Mouse (Mus musculus) c-Kit-negative CD71-positive TER-119-positive erythroid progenitor cells, embryonic 14.5 days (primary cell): ENCODE measurements around the gene Gm44965.

ENCODE experiments used
- DNase-seq: peaks from one replicate; pipeline ENCODE4 v3.0.0-alpha.2; 2013; ENCODE audit warnings: low read depth, low spot score

Gm44965 gene

GRCm38 (mm10) chr6:48626464-48626863, 32.7 kb downstream of the Gm44965 start, which contains the start of gene AI854703:
Gene AI854703 (plus strand): TSS chr6:48626764.
- no peak for DNase-seq

GRCm38 (mm10) chr6:48626984-48627383, 33.2 kb downstream of the Gm44965 start:
- no peak for DNase-seq

DNA sequence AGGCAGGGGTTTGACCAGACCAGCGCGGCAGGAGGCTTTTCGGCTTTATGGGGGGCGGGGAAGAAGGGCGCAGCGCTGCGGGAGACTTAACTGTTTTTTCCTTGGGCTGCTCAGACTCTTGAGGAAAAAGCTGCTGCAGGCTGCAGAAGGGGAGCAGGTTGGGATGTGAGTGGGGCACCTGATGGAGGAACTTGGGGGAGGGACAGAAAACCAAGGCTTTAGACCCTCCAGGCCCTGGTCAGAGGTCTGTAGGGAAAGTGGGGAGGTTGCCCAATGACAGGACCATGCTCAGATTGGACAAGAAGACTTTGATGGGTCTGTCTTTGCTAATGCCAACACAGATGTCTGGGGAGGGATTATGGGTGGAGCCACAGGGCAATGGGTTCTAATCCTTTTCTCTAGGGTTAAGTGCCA, 33.8 kb downstream of the Gm44965 start:
- DNase-seq = no peak

DNA sequence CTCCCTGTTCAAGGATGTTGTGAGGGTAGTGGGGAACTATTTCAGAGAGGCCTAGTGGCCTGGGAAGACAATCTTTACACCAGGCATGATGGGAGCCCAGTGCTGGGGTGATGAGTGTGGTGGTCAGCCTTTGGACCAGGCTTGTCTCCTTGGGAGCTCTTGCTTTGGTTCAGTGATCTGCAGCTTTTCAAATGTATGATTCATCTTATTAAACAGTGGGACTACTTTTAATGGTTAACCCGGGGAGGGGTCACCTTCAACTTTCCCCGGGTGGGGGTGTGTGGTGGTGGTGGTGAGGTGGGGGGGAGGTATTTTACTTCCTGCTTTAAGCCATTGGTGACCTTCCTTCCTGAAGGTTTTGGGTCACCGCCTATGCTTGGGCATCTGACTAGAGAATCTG, 34.6 kb downstream of the Gm44965 start:
- no peak for DNase-seq

- DNase-seq = no peak
These were observed 35.3 kb downstream of the Gm44965 start for GRCm38 (mm10) chr6:48628808-48629660.

DNA sequence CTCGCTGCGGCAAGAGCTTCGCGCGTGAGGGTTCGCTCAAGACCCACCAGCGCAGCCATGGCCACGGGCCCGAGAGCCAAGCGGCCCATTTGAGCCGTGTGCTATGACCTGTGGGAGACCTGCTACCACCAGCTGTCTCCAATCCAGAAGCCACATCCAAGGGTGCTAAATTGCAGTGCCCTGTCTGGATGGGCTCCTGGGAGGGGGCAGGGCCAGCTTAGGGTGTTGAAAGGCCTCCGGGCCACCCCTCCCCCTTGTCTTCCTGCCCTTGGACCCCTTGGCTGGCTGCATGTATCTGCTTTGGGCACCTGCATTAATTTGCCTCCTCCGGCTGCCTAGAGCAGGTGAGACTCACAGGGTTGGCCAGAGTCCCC, 35.9 kb downstream of the Gm44965 start:
- no peak for DNase-seq

GRCm38 (mm10) chr6:48630831-48631230, 37.1 kb downstream of the Gm44965 start:
- DNase-seq = no peak

GRCm38 (mm10) chr6:48635105-48635504, 41.4 kb downstream of the Gm44965 start:
- DNase-seq = no peak

DNA sequence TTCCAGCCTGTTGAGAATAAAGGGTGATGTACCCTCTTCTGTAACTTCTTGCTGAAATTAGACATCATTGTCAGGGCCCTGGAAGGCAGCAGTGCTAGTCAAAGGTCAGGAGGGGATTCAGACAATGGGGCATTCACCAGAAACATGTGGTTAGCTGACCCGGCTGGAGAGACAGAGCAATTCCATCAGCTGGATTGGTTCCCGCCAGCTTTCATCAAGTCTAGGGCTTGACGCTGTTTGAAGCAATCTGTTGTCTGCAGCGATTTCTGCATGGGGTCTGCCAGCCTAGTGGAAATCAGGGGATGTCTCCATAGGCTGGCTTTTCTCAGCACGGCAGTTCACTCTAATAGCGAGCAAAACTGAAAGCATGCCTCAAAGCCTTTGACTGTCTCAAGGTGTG, 42.8 kb downstream of the Gm44965 start:
- no peak for DNase-seq

DNA sequence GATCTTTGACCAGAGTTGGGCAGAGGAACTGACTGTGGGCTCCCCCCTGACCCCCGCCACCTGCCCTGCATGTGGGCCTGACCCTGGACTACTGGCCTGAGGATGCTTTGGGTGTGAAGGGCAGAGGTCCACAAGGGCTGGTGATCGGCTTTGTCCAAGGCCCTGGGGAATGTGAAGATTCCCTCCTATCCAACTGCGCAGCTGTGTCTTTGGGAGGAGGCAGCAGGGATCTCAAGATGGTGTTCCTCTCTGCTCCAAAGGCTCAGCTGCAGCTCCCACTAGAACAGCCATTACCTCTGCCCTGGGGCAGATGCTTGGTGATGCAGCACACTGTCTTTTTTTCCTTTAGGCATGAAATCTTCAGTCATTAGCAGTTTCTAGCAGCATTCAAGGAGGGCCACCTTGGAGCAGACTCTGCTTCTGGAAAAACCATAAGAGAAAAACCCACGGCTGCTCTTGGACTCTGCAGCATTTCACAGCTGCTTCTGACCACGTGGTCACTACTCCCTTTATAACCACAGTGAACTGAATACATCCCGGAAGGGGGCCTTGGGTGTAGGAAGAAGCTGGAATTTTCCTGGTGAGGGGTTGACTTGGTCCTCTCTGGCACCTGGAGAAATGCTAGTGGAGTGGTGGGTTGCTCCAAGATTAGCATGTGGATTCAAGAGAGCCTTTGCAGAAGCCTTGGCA, 44.2 kb downstream of the Gm44965 start:
- DNase-seq = no peak

GRCm38 (mm10) chr6:48638553-48638952, 44.8 kb downstream of the Gm44965 start:
- no peak for DNase-seq

- DNase-seq = no peak
These were observed 47.6 kb downstream of the Gm44965 start for GRCm38 (mm10) chr6:48641391-48641790.

DNA sequence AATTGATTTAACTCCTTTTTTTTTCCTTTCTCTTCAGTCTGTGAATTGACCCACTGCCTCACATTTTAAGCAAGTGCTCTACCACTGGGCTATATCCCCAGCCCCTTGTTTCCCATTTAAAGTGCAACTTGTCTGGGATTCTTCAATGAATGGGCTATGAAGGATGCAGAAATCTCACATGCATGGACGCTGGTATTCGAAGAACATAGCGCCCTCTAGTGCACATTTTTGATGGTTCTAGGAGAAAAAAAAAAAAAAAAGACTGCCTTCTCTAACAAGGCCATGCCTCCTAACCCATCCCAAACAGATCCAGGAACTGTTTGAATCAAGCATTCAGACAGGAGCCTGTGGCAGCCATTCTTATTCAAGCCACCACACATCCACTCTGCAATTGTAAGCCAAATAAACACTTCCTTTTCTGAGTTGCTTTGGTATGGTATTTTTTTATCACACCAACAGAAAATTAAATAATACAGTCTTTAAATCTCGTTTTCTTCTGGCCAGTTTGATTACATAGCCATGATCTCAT, 49.1 kb downstream of the Gm44965 start:
- no peak for DNase-seq

GRCm38 (mm10) chr6:48645660-48646308, 52.0 kb downstream of the Gm44965 start:
- DNase-seq = no peak

DNA sequence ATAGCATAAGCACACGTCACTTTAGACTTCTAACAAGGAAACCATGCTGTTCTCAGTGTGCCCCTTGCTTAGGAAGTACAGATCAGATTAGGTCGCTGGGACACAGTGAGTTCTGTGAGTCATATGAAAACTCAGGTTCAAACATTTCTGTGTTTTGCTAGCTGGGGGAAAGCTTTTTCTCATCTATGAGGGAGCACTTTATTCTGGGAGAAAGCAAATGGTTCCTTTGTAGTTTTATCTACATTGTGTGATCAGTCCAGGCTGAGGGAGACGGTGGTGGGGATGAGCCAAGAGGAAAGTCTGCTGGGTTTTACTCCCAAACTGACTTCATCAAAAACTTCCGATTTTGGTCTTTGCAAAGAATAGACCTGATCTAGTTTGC, 52.6 kb downstream of the Gm44965 start:
- DNase-seq = no peak

DNA sequence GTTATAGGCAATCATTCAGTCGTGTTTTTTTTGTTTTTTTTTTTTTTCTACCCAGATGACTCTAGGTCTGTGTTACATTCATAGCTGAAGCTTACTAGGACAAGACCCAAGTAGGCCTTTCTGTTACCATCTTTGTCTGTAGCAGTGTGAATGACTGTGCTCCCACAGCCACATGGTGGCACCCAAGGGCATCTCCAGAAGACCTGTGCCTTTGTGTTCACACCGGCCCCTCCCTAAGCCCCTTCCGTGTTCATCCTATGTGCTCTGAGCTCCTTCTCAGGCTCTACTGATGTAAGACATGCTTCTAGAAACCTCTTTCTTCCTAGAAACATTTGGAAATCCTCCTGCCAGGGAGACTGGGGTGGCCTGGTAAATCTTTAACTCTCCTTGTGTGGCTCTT, 53.3 kb downstream of the Gm44965 start, which contains the start of gene Gimap8:
Gimap8 (plus strand) TSS at position 240 of the 400 bp plus-strand sequence.
- DNase-seq = no peak

GRCm38 (mm10) chr6:48647611-48648010, 53.9 kb downstream of the Gm44965 start:
- DNase-seq = no peak

GRCm38 (mm10) chr6:48648779-48649178, 55.0 kb downstream of the Gm44965 start:
- no peak for DNase-seq

DNA sequence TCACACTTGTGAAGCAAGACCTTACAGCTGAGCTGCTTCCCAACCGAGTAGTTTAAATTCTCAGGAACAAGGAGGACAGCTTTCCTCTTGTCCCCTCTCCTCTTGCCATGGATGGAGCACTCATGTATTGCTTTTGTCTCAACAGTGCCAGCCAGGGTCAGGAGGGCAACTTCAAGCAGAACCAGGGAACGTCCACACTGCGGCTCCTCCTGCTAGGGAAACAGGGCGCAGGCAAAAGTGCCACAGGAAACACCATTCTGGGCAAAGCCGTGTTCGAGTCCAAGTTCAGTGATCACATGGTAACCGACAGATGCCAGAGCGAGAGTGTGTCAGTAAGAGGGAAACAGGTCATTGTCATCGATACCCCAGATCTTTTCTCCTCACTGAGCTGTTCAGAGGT, 56.3 kb downstream of the Gm44965 start:
- no peak for DNase-seq

DNA sequence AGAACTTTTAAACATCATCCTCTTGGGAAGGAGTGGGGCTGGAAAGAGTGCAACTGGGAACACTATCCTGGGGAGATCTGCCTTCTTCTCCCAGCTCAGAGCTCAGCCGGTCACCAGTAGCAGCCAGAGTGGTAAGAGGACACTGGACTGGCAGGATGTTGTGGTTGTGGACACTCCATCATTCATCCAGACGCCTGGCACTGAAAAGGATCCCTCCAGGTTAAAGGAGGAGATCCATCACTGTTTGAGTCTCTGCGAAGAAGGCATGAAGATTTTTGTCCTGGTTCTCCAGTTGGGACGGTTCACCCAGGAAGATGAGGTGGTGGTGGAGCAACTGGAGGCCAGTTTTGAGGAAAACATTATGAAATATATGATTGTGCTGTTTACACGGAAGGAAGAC, 65.0 kb downstream of the Gm44965 start:
- DNase-seq = no peak

- no peak for DNase-seq
These were observed 71.0 kb downstream of the Gm44965 start for GRCm38 (mm10) chr6:48664750-48665149.

- no peak for DNase-seq
These were observed 71.7 kb downstream of the Gm44965 start for GRCm38 (mm10) chr6:48665471-48665870.
